Mouse (Mus musculus): ENCODE data around the gene Htr5a. TPM values are rescaled to one million over a fixed set of nuclear protein-coding genes. Genes with fewer than 3 reads are reported as not detected.

The Htr5a gene
- polyA plus RNA-seq, 1 experiment from 2014 or later: 1.2 TPM

DNA sequence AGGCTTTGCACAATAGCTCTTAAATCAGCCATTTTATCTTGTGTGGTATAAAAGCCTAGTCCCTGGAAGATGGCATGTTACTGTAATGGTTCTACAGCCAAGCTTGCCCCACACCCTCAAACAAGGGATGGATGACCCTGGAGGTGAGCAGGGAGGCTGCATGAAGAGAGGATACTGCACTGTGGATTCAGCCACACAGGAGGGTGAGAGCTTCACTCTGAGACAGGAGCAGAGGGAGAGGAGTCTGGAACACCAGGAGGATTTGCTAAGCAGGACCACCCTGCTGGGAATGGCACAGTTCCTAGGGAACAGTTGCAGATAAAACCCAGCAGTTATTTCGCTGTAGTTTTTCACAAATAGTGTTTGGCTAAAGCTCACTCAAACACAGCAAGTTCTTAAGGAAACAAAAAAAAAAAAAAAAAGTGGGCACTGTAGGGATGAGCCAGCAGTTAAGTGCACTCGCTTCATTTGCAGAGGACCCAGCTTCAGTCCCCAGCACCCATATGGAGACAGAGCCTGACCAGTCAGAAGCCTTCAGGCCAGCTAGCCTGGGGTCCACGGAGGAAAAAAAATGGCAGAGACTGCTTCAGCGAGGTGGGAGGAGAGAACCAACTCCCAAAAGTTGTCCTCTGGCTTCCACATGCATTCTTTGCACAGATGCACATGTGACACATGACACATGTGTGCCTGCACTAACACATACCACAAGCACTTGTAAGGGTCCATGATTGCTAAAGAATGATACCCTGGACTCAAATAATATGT lies 33.6 kb downstream of the Htr5a start:
- Histone ChIP-seq H3K4me3 (replicated peaks; ENCODE audit: low read depth, low read length) (no peak overlapping the region), H3K27me3 (ENCODE audit: control insufficient read depth, insufficient read depth, low read length) (no peaks in the 10 kb centered on the region), H3K36me3 (ENCODE audit: control insufficient read depth, insufficient read depth, low read length) (no peaks in the 10 kb centered on the region), H3K9ac (replicated peaks; ENCODE audit: low read length) (no peak overlapping the region), H3K4me2 (ENCODE audit: low read length) (no peak overlapping the region), H3K27ac (replicated peaks; ENCODE audit: low read depth, low read length) (no peak overlapping the region), H3K4me1 (ENCODE audit: control insufficient read depth, insufficient read depth, low read length) (peaks cover 11% of the 10 kb centered on the region; the same call in 1 of the 2 replicates), H3K9me3 (ENCODE audit: control insufficient read depth, low read length) (no peaks in the 10 kb centered on the region)
- ATAC-seq (ENCODE audit: low FRiP score, low TSS enrichment) (no peak), DNase-seq (no peak)
- WGBS: 66% methylated on average over 4 of the region's 4 CpGs

DNA sequence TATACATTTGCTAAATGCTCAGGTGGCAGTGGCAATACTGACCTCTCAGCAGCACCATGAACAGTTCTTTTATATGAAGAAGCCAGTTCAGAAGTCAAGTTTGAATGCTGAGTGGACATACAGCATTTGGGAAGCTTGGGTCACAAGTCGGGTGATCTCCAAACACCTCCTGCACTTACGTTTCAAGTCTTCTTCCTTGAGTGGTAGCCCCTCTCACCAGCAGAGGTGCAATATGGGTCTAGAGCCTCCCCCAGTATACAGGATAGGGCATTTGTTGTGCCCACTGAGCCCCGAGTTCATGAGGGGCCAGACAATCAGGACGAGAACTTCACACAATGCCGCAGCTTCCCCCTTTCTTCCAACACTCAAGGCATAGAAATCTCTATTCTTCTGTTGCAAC lies 36.4 kb downstream of the Htr5a start:
- H3K36me3 ChIP-seq (ENCODE audit: control insufficient read depth, insufficient read depth, low read length): no peaks in the 10 kb centered on the region
- WGBS: 89% methylated on average over 5 of the region's 5 CpGs
- ATAC-seq (ENCODE audit: low FRiP score, low TSS enrichment): no peak

DNA sequence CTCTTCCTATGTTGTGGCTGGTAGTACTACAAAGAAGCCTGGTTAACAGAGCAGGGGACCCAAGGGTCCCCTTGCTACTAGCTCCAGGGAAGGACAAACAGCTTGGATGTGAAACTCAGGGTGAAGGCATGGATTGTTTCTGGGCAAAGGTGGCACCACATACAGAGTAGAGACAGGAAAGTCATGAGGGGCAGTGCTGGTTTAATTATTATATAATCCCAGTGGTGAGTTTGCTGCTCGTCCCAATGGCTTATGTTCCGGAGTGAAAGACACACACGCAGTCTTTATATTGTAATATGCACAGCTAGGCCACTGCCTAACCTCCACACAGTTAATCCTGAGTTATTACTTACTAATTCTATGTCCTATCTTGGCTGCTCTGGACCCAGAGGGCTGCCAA lies 37.8 kb downstream of the Htr5a start:
- H3K4me2 ChIP-seq (ENCODE audit: low read length): no peak overlapping the region
- no peaks in the 10 kb centered on the region for H3K9me3 ChIP-seq (ENCODE audit: control insufficient read depth, low read length)
- no peaks in the 10 kb centered on the region for H3K4me1 ChIP-seq (ENCODE audit: control insufficient read depth, insufficient read depth, low read length)
- no peak for DNase-seq
- no peak overlapping the region for H3K27ac ChIP-seq (replicated peaks; ENCODE audit: low read depth, low read length)
- H3K27me3 ChIP-seq (ENCODE audit: control insufficient read depth, insufficient read depth, low read length): no peaks in the 10 kb centered on the region
- H3K4me3 ChIP-seq (replicated peaks; ENCODE audit: low read depth, low read length): no peak overlapping the region
- H3K36me3 ChIP-seq (ENCODE audit: control insufficient read depth, insufficient read depth, low read length): no peaks in the 10 kb centered on the region
- H3K9ac ChIP-seq (replicated peaks; ENCODE audit: low read length): no peak overlapping the region
- WGBS: 91% methylated on average over 3 of the region's 3 CpGs
- ATAC-seq (ENCODE audit: low FRiP score, low TSS enrichment): no peak

More for the DNA sequence above, 36.4 kb downstream of the Htr5a start:
- Histone ChIP-seq H3K4me1 (ENCODE audit: control insufficient read depth, insufficient read depth, low read length) (peaks cover 7% of the 10 kb centered on the region; the same call in 1 of the 2 replicates), H3K9me3 (ENCODE audit: control insufficient read depth, low read length) (no peaks in the 10 kb centered on the region), H3K9ac (replicated peaks; ENCODE audit: low read length) (no peak overlapping the region), H3K27ac (replicated peaks; ENCODE audit: low read depth, low read length) (no peak overlapping the region), H3K4me2 (ENCODE audit: low read length) (no peak overlapping the region), H3K27me3 (ENCODE audit: control insufficient read depth, insufficient read depth, low read length) (no peaks in the 10 kb centered on the region), H3K4me3 (replicated peaks; ENCODE audit: low read depth, low read length) (no peak overlapping the region)
- DNase-seq: no peak

DNA sequence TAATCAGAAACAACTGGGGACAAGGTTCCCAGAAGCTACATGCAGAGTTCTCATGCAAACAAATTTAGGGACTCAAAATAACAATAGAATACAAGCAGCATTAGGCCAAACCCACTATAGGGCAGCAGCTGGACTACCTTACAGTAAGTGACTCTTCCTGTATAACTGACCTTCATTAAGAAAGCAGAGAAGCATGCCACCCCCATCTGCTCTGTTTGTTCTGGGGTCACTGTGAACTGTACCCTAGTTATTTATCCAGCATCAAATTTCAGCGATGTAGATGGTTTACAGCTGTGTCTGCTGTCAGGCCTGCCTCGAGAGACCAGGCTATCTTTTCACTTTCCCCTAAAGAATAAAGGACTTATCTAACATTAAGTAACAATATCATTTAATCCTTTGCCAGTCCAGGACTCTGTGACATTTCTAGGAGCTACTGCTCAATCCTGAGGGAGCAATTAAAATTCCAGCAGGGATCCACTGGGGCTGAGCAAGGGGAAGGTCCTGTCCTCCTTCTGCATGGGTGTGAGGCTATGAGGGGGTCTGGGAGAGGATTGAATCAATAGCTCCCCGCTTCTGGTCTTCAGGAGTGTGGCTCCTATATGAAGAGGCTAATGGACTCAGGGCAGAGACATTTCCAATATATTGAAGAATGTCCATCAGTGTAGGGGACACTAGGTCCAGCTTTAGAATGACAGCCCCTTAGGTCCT lies 38.5 kb downstream of the Htr5a start:
- H3K4me2 ChIP-seq (ENCODE audit: low read length): no peak overlapping the region
- no peaks in the 10 kb centered on the region for H3K27me3 ChIP-seq (ENCODE audit: control insufficient read depth, insufficient read depth, low read length)
- no peak overlapping the region for H3K9ac ChIP-seq (replicated peaks; ENCODE audit: low read length)
- DNase-seq (no peak), ATAC-seq (ENCODE audit: low FRiP score, low TSS enrichment) (no peak)
- no peak overlapping the region for H3K4me3 ChIP-seq (replicated peaks; ENCODE audit: low read depth, low read length)
- H3K4me1 ChIP-seq (ENCODE audit: control insufficient read depth, insufficient read depth, low read length): no peaks in the 10 kb centered on the region
- no peaks in the 10 kb centered on the region for H3K36me3 ChIP-seq (ENCODE audit: control insufficient read depth, insufficient read depth, low read length)
- no peak overlapping the region for H3K27ac ChIP-seq (replicated peaks; ENCODE audit: low read depth, low read length)
- no peaks in the 10 kb centered on the region for H3K9me3 ChIP-seq (ENCODE audit: control insufficient read depth, low read length)
- 70% methylated on average over 3 of the region's 3 CpGs for WGBS

DNA sequence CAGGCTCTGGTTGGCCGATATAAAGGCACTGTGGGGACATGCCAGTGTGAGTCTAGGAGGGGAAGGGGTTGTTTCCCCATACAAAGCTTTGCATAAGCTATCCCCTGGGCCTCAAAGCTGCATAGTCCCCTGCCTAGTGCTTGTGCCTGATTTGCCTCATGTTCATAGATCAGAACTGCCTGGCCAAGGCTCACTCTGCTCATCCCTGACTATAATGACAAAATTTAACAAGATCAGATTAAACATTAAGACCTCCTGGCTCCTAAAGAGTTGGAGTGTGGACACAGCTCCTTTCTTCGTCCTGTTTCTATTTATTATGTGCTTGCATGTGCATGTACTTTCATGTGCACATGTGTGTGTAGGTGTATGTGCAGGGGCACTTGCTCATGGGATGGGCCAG lies 39.3 kb downstream of the Htr5a start:
- H3K27ac ChIP-seq (replicated peaks; ENCODE audit: low read depth, low read length): no peak overlapping the region
- no peak overlapping the region for H3K9ac ChIP-seq (replicated peaks; ENCODE audit: low read length)
- H3K4me1 ChIP-seq (ENCODE audit: control insufficient read depth, insufficient read depth, low read length): no peaks in the 10 kb centered on the region
- ATAC-seq (ENCODE audit: low FRiP score, low TSS enrichment) (no peak), DNase-seq (no peak)
- WGBS: 77% methylated on average over 2 of the region's 2 CpGs
- no peaks in the 10 kb centered on the region for H3K27me3 ChIP-seq (ENCODE audit: control insufficient read depth, insufficient read depth, low read length)
- no peaks in the 10 kb centered on the region for H3K36me3 ChIP-seq (ENCODE audit: control insufficient read depth, insufficient read depth, low read length)
- H3K9me3 ChIP-seq (ENCODE audit: control insufficient read depth, low read length): no peaks in the 10 kb centered on the region
- H3K4me3 ChIP-seq (replicated peaks; ENCODE audit: low read depth, low read length): no peak overlapping the region
- no peak overlapping the region for H3K4me2 ChIP-seq (ENCODE audit: low read length)

DNA sequence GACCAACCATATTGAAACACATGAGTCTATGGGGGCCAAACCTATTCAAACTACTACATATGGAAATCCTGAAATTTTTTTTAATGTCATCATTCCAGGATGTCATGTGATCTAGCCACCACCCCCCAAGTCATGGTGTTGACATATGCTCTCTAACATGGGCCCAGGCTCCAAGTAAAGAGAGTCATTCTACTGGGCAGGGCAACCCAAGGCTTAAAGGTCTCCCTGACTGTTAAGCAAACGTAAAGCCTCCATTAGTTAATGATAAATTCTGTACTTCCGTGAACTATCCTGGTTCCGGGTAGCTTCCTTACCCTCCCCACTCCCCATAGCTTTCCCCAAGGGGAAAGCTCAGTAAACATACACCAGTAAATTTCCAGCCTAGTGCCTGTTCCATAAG lies 46.1 kb downstream of the Htr5a start:
- no peak for DNase-seq
- no peaks in the 10 kb centered on the region for H3K27me3 ChIP-seq (ENCODE audit: control insufficient read depth, insufficient read depth, low read length)
- H3K9ac ChIP-seq (replicated peaks; ENCODE audit: low read length): no peak overlapping the region
- H3K27ac ChIP-seq (replicated peaks; ENCODE audit: low read depth, low read length): no peak overlapping the region
- no peak overlapping the region for H3K4me2 ChIP-seq (ENCODE audit: low read length)
- H3K36me3 ChIP-seq (ENCODE audit: control insufficient read depth, insufficient read depth, low read length): no peaks in the 10 kb centered on the region
- H3K4me3 ChIP-seq (replicated peaks; ENCODE audit: low read depth, low read length): no peak overlapping the region
- ATAC-seq (ENCODE audit: low FRiP score, low TSS enrichment): no peak
- H3K9me3 ChIP-seq (ENCODE audit: control insufficient read depth, low read length): no peaks in the 10 kb centered on the region
- H3K4me1 ChIP-seq (ENCODE audit: control insufficient read depth, insufficient read depth, low read length): no peaks in the 10 kb centered on the region
- WGBS: 92% methylated on average over 3 of the region's 3 CpGs

DNA sequence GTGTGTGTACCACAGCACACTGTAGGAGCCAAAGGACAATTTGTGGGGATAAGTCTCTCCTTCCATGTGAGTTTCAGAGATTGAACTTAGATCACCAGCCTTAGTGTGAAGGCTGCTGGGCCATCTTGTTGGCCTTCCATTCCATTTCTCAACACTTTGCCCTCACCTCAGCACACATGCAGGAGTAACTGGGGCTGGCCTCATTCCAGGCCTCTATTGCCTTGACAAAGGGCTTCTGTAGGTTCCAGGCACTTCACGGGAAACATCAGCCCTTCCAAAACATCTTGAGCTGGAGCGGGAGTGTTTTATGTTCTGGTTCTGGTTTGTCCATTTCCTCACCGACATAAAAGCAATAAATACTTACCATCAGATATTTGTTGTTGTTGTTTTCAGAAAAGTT lies 54.0 kb downstream of the Htr5a start:
- no peak for DNase-seq

DNA sequence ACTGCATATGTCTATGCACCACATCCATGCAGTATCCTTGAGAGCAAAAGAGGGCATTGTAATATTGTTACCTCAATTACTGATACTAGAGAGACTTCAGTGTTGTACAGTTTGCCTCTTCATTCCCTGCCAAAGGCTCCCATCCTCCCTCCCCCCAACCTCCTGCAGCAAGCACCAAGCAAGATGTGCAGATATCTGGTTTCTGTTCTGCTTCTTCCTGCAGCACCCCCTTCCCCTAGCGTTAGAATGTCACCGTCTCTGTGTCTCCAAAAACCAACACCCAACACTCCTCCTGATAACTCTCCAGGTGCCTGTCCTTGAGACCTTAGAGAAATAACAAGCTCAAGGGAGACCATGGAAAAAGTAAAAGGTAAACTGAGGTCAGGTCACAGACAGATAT lies 57.8 kb downstream of the Htr5a start:
- Histone ChIP-seq H3K27me3 (ENCODE audit: control insufficient read depth, insufficient read depth, low read length) (no peaks in the 10 kb centered on the region), H3K9ac (replicated peaks; ENCODE audit: low read length) (no peak overlapping the region), H3K4me1 (ENCODE audit: control insufficient read depth, insufficient read depth, low read length) (no peaks in the 10 kb centered on the region), H3K4me3 (replicated peaks; ENCODE audit: low read depth, low read length) (no peak overlapping the region), H3K4me2 (ENCODE audit: low read length) (no peak overlapping the region), H3K36me3 (ENCODE audit: control insufficient read depth, insufficient read depth, low read length) (no peaks in the 10 kb centered on the region), H3K27ac (replicated peaks; ENCODE audit: low read depth, low read length) (no peak overlapping the region), H3K9me3 (ENCODE audit: control insufficient read depth, low read length) (peaks cover 4% of the 10 kb centered on the region; the same call in 1 of the 2 replicates)
- DNase-seq (no peak), ATAC-seq (ENCODE audit: low FRiP score, low TSS enrichment) (no peak)
- WGBS: 96% methylated on average over 2 of the region's 2 CpGs

More for the DNA sequence above, 54.0 kb downstream of the Htr5a start:
- Histone ChIP-seq H3K9ac (replicated peaks; ENCODE audit: low read length) (no peak overlapping the region), H3K4me1 (ENCODE audit: control insufficient read depth, insufficient read depth, low read length) (no peaks in the 10 kb centered on the region), H3K27me3 (ENCODE audit: control insufficient read depth, insufficient read depth, low read length) (no peaks in the 10 kb centered on the region), H3K4me2 (ENCODE audit: low read length) (no peak overlapping the region), H3K36me3 (ENCODE audit: control insufficient read depth, insufficient read depth, low read length) (no peaks in the 10 kb centered on the region), H3K27ac (replicated peaks; ENCODE audit: low read depth, low read length) (no peak overlapping the region), H3K9me3 (ENCODE audit: control insufficient read depth, low read length) (no peaks in the 10 kb centered on the region), H3K4me3 (replicated peaks; ENCODE audit: low read depth, low read length) (no peak overlapping the region)
- 94% methylated on average over 3 of the region's 3 CpGs for WGBS
- no peak for ATAC-seq (ENCODE audit: low FRiP score, low TSS enrichment)

DNA sequence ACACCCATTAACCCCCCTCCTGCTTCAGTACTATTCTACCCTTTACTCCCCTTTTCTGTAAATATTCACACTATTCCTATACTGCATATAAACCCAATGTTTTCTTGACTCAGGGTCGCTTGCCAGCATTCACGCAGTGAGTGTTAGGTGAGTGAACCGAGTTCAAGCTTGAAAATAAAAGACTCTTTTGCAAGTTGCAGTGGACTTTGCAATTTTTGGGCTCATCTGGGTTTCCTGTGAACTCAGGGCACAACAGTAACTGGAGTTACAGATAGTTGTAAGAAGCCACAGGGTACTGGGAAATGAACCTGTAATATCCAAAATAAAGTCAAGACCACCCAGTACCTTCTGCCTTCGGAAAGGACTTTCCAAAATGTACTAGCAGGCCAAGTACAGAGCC lies 58.2 kb downstream of the Htr5a start:
- ATAC-seq (ENCODE audit: low FRiP score, low TSS enrichment) (no peak), DNase-seq (no peak)
- no peak overlapping the region for H3K27ac ChIP-seq (replicated peaks; ENCODE audit: low read depth, low read length)
- no peaks in the 10 kb centered on the region for H3K36me3 ChIP-seq (ENCODE audit: control insufficient read depth, insufficient read depth, low read length)
- H3K9me3 ChIP-seq (ENCODE audit: control insufficient read depth, low read length): peaks cover 4% of the 10 kb centered on the region; the same call in 1 of the 2 replicates
- no peaks in the 10 kb centered on the region for H3K27me3 ChIP-seq (ENCODE audit: control insufficient read depth, insufficient read depth, low read length)
- 90% methylated on average over 4 of the region's 4 CpGs for WGBS
- H3K9ac ChIP-seq (replicated peaks; ENCODE audit: low read length): no peak overlapping the region
- H3K4me3 ChIP-seq (replicated peaks; ENCODE audit: low read depth, low read length): no peak overlapping the region
- no peak overlapping the region for H3K4me2 ChIP-seq (ENCODE audit: low read length)
- H3K4me1 ChIP-seq (ENCODE audit: control insufficient read depth, insufficient read depth, low read length): no peaks in the 10 kb centered on the region

All from midbrain, embryonic 14.5 days (tissue).